Mouse (Mus musculus) gastrocnemius, adult 2 months (tissue): ENCODE results near the gene Zfp800. TPM values are rescaled to one million over a fixed set of nuclear protein-coding genes. Genes with fewer than 3 reads are reported as not detected.

Experiments
- DNase-seq: peaks from one replicate; pipeline ENCODE4 v3.0.0; 2022
- H3K27ac ChIP-seq: fragments of 200-600 bp; 2 replicates; pipeline ENCODE4 v1.8.1; 2022; ENCODE audit warnings: mild to moderate bottlenecking
- H3K4me3 ChIP-seq: fragments of 200-600 bp; 2 replicates; pipeline ENCODE4 v1.8.1; 2022; ENCODE audit warnings: mild to moderate bottlenecking, moderate library complexity
- CTCF ChIP-seq: fragments of 200-600 bp; IDR thresholded peaks from 2 replicates; pipeline ENCODE4 v1.8.1; 2022; ENCODE audit warnings: antibody characterized with exemption, mild to moderate bottlenecking, moderate library complexity
- intact Hi-C: fragments of 180-260 bp; cut with DNase I; formaldehyde crosslinking; loops from one replicate; pipeline ENCODE4 v1.15.1; 2025
- total RNA-seq, 2 experiments: library from RNA; stranded (reverse); gene quantifications; 2 replicates each; pipeline ENCODE4 v1.2.3; 2021

Gene Zfp800
- total RNA-seq, 2 experiments from 2014 or later: 6.0 to 7.4 TPM

- H3K27ac ChIP-seq: no peak overlapping the region
- intact Hi-C loops: no loop called here
- no peak for DNase-seq
- no peak for TF ChIP-seq CTCF
- H3K4me3 ChIP-seq: no peak overlapping the region
Observed at GRCm38 (mm10) chr6:28322399-28322798, 75.4 kb downstream of the Zfp800 start.

GRCm38 (mm10) chr6:28319648-28320270 lies 78.0 kb downstream of the Zfp800 start:
- Histone ChIP-seq H3K27ac (no peak overlapping the region), H3K4me3 (no peak overlapping the region)
- DNase-seq: no peak
- intact Hi-C loops: no loop called here
- no peak for TF ChIP-seq CTCF

DNA sequence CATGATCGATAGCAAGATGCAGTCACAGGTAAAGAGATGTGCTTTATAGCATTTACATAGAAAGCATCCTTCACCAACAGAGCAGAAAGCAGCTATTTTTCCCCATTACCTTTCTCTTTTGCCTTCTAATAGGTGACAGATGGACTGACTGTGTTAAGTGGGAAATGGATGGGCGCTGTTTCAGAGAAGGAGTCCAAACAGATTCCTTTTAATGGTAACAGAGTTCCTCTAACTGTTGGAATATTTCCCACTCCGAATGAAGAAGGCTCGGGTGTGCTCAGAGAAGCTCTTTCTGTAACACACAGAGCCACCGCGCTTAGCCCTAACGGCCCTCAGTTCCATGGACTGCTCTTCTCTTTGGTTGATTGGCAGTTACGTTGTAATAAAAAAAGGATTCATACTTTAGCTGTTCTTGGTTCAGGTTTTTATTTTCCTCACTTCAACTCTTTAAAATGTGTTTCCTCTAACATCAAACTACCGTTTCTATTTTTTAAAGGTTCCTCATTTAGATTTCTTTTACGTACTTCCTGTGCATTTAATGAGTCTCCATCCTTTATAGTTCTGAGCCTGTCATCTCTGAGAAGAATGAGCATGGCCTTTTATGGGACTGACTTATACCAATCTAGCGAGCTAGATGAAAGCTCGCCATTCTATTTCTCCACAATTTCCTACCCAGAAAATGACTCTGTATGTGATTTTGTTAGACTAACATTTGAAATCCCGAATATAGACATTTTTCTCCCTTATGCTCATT lies 78.8 kb downstream of the Zfp800 start:
- intact Hi-C loops: no loop called here
- no peak for TF ChIP-seq CTCF
- Histone ChIP-seq H3K27ac (no peak overlapping the region), H3K4me3 (no peak overlapping the region)
- DNase-seq: no peak

GRCm38 (mm10) chr6:28315208-28315607 lies 82.6 kb downstream of the Zfp800 start:
- Histone ChIP-seq H3K4me3 (no peak overlapping the region), H3K27ac (no peak overlapping the region)
- no peak for TF ChIP-seq CTCF
- intact Hi-C loops: no loop called here
- DNase-seq: no peak

DNA sequence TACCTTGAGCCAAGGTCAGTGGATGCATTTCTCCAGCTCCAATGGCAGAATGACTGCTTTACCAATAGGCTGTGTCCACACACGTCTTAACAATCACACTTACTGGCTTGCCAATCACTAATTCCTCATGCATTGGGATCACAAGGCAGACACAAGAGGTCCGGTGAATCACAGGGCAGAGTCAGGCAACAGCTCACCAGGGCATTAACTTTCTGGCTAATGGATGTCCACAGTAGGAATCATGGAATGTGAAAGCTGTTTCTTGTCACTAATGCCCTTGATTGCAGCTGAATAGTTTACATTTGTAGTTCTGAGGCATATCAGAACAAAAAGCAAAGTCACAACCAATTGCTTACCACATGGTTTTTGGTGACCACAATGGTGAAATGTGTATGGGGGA lies 85.7 kb downstream of the Zfp800 start:
- TF ChIP-seq CTCF: no peak
- DNase-seq: no peak
- intact Hi-C loops: no loop called here
- no peak overlapping the region for H3K4me3 ChIP-seq
- H3K27ac ChIP-seq: no peak overlapping the region

- no peak for DNase-seq
- H3K27ac ChIP-seq: no peak overlapping the region
- peak; percentile 53 for TF ChIP-seq CTCF
- H3K4me3 ChIP-seq: no peak overlapping the region
- intact Hi-C loops: no loop called here
Observed at GRCm38 (mm10) chr6:28309692-28310091, 88.1 kb downstream of the Zfp800 start.

DNA sequence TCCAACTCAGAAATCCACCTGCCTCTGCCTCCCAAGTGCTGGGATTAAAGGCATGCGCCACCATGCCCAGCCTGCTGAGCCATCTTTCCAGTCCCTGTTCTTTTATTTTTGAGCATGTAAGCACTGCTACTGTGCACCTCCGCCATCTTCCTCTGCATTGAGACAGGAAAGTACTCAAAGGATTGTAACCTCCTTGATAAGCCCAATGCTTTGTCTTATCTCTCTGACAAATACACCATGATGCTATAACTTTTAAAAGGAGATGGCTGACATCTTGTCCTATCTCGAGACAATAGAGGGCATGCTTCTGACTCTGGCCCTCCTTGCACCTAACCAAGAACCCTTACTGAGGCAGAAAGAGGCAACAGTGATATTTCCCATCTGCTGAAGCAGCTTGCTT lies 88.9 kb downstream of the Zfp800 start:
- no peak for DNase-seq
- Histone ChIP-seq H3K4me3 (no peak overlapping the region), H3K27ac (no peak overlapping the region)
- intact Hi-C loops: no loop called here
- no peak for TF ChIP-seq CTCF

- Histone ChIP-seq H3K4me3 (no peak overlapping the region), H3K27ac (no peak overlapping the region)
- intact Hi-C loops: no loop called here
- no peak for TF ChIP-seq CTCF
- no peak for DNase-seq
Observed at GRCm38 (mm10) chr6:28306702-28307101, 91.1 kb downstream of the Zfp800 start.

DNA sequence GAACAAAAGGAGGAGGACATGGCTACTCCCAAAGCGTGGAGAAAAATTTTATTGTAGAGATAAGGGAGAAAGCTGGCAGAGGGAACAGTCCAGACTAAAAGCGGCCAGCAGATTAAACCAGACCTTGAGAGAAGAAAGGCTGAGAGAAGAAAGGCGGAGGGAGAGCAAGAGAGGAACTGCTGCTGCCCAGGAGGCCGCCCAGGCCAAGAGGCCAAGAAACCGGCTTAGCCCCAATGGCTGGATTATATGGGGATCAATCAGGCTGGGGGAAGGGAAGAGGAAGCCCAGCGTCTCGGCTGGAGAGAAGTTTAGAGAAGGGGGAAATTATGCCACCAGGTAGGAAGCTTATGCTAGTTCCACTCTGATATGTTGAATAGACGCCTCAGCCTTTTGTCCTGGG lies 101.5 kb downstream of the Zfp800 start:
- H3K27ac ChIP-seq: no peak overlapping the region
- H3K4me3 ChIP-seq: no peak overlapping the region
- TF ChIP-seq CTCF: no peak
- DNase-seq: no peak
- intact Hi-C loops: no loop called here

DNA sequence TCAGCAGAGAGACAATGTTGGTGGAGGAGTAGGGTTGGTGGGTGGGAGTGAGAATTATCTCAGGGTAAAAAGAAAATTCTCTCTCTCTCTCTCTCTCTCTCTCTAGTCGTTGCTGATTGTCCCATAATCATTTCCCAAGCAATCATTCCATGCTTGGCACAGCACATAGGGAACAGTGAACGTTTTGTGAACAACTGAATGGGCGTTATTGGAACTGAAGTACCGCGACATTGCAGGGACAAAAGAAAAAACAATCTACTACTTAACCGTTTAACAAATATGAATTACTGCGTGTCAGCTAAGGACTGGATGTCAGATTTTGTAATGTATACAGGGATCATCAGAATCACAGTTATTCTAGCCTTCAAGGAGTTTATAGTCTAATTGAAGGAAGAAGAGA lies 102.2 kb downstream of the Zfp800 start:
- Histone ChIP-seq H3K27ac (no peak overlapping the region), H3K4me3 (no peak overlapping the region)
- intact Hi-C loops: no loop called here
- no peak for DNase-seq
- no peak for TF ChIP-seq CTCF

- DNase-seq: no peak
- Histone ChIP-seq H3K4me3 (no peak overlapping the region), H3K27ac (no peak overlapping the region)
- intact Hi-C loops: no loop called here
- TF ChIP-seq CTCF: no peak
Observed at GRCm38 (mm10) chr6:28292810-28293209, 105.0 kb downstream of the Zfp800 start.

DNA sequence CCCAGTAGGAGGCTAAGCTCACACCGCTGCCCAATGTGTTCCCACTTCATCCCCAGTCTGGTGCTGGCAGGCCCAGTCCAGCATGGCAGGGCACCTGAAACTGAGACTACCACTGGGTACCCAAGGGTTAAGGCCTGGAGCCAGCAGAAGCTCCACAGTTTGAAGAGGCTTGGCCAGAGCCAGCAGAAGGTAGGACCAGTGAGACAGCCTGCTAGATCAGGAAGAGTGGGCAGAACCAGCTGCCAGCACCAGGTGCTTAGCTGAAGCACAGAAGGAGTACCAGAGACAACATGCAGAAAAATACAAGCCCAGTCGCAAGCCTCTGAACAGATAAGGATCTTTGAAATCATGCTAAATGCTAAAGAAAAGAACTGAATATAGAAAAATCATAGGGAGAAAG lies 117.9 kb downstream of the Zfp800 start:
- DNase-seq: no peak
- no peak overlapping the region for H3K27ac ChIP-seq
- TF ChIP-seq CTCF: no peak
- no peak overlapping the region for H3K4me3 ChIP-seq
- intact Hi-C loops: no loop called here

DNA sequence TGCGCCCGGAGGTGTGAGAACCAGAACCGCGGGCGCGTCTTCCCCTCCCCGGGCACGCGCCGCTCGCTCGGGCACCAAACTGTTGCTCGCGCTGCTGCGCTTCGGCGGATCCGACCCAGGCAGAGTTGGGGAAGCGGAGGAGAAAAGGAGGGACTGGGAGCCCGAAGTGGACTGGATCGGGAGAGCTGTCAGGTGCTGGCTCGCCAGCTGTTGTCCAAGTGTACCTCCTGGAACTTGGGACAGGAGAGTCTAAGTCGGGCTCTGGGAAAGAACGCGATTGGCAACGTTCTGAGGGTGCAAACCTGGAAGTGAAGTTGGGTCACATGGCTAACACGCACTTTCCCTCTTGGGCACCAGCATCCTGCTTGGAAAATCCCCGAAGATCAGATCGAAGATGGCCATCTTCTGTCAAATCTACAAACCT lies 135.6 kb downstream of the Zfp800 start:
- no peak for DNase-seq
- TF ChIP-seq CTCF: no peak
- peak overlapping the region; percentile 95 for H3K27ac ChIP-seq
- H3K4me3 ChIP-seq: peak overlapping the region; percentile 91
- intact Hi-C loops: loop anchor here (2.0 to 5.0 kb wide), 3 partner anchors 47 to 215 kb away; partner anchors contain the start of genes Arf5 and Snd1
